Mouse (Mus musculus): ENCODE data around the gene 1810043G02Rik.

GRCm38 (mm10) chr10:78029080-78029479 lies 50.8 kb downstream of the 1810043G02Rik start:
- TF ChIP-seq CTCF (IDR thresholded peaks at IDR 0.05; ENCODE audit: low read depth) (no peak), EP300 (IDR thresholded peaks at IDR 0.05; ENCODE audit: low read depth) (no peak)
